Mouse (Mus musculus): Measurements from ENCODE around the gene Rapgef1. TPM values are rescaled to one million over a fixed set of nuclear protein-coding genes. Genes with fewer than 3 reads are reported as not detected.
A peak's percentile ranks its signal among the peaks of the same experiment; 100 is the strongest.

The Rapgef1 gene
- polyA plus RNA-seq, 1 experiment from 2014 or later: 9.7 TPM

DNA sequence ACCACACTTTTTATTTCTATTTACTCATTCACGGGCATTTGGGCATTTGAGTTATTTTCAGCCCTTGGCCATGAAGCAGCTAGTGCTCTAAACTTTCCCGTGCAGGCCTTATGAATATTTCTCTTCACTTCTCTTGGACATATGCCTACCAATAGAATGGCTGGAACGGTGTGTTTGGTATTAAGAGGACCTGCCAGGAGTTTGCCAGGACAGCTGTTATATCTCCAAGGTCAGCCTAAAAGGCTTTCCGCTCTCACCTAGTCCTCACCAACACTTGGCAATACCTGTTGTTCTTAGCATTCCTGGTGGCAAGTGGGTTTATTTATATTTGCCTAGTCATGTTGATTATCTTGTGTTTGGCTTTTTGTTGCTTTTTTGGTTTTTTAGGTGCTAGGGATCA, 56.3 kb downstream of the Rapgef1 start:
- WGBS: 69% methylated on average over 4 of the region's 4 CpGs
- H3K4me1 ChIP-seq: peaks cover 52% of the 10 kb centered on the region
- H3K27me3 ChIP-seq (replicated peaks): no peaks in the 10 kb centered on the region
- H3K4me3 ChIP-seq: no peak overlapping the region
- no peak overlapping the region for H3K9ac ChIP-seq
- ATAC-seq (ENCODE audit: extremely low read depth, insufficient number of reproducible peaks, low FRiP score, low TSS enrichment): no peak
- H3K36me3 ChIP-seq: peaks cover 15% of the 10 kb centered on the region
- H3K27ac ChIP-seq (replicated peaks): 0 out of 2 replicates have a peak overlapping the region, but pooled peaks have one; percentile 15
- no peaks in the 10 kb centered on the region for H3K9me3 ChIP-seq
- no peak overlapping the region for H3K4me2 ChIP-seq

- Histone ChIP-seq H3K4me3 (no peak overlapping the region), H3K27ac (replicated peaks) (no peak overlapping the region), H3K36me3 (peaks cover 15% of the 10 kb centered on the region), H3K9me3 (no peaks in the 10 kb centered on the region), H3K9ac (peak overlapping the region; percentile 37; the same call in 1 of the 2 replicates), H3K4me2 (no peak overlapping the region), H3K27me3 (replicated peaks) (no peaks in the 10 kb centered on the region), H3K4me1 (peaks cover 45% of the 10 kb centered on the region)
- no peak for ATAC-seq (ENCODE audit: extremely low read depth, insufficient number of reproducible peaks, low FRiP score, low TSS enrichment)
- WGBS: 65% methylated on average over 6 of the region's 6 CpGs
These were observed 57.0 kb downstream of the Rapgef1 start for GRCm38 (mm10) chr2:29676513-29676912.

- H3K4me2 ChIP-seq: no peak overlapping the region
- peaks cover 15% of the 10 kb centered on the region for H3K36me3 ChIP-seq
- peaks cover 32% of the 10 kb centered on the region for H3K4me1 ChIP-seq
- no peak for ATAC-seq (ENCODE audit: extremely low read depth, insufficient number of reproducible peaks, low FRiP score, low TSS enrichment)
- H3K9ac ChIP-seq: no peak overlapping the region
- no peaks in the 10 kb centered on the region for H3K9me3 ChIP-seq
- H3K27ac ChIP-seq (replicated peaks): no peak overlapping the region
- no peaks in the 10 kb centered on the region for H3K27me3 ChIP-seq (replicated peaks)
- no peak overlapping the region for H3K4me3 ChIP-seq
- 72% methylated on average over 5 of the region's 5 CpGs for WGBS
These were observed 58.3 kb downstream of the Rapgef1 start for GRCm38 (mm10) chr2:29677842-29678241.

- Histone ChIP-seq H3K27me3 (replicated peaks) (no peaks in the 10 kb centered on the region), H3K4me1 (peaks cover 34% of the 10 kb centered on the region), H3K9me3 (no peaks in the 10 kb centered on the region), H3K36me3 (peaks cover 15% of the 10 kb centered on the region), H3K9ac (no peak overlapping the region), H3K4me3 (no peak overlapping the region), H3K27ac (replicated peaks) (no peak overlapping the region), H3K4me2 (no peak overlapping the region)
- ATAC-seq (ENCODE audit: extremely low read depth, insufficient number of reproducible peaks, low FRiP score, low TSS enrichment): no peak
- 57% methylated on average over 3 of the region's 3 CpGs for WGBS
These were observed 59.0 kb downstream of the Rapgef1 start for GRCm38 (mm10) chr2:29678524-29678923.

- no peak for ATAC-seq (ENCODE audit: extremely low read depth, insufficient number of reproducible peaks, low FRiP score, low TSS enrichment)
- H3K4me3 ChIP-seq: no peak overlapping the region
These were observed 60.4 kb downstream of the Rapgef1 start for GRCm38 (mm10) chr2:29679710-29680584.

DNA sequence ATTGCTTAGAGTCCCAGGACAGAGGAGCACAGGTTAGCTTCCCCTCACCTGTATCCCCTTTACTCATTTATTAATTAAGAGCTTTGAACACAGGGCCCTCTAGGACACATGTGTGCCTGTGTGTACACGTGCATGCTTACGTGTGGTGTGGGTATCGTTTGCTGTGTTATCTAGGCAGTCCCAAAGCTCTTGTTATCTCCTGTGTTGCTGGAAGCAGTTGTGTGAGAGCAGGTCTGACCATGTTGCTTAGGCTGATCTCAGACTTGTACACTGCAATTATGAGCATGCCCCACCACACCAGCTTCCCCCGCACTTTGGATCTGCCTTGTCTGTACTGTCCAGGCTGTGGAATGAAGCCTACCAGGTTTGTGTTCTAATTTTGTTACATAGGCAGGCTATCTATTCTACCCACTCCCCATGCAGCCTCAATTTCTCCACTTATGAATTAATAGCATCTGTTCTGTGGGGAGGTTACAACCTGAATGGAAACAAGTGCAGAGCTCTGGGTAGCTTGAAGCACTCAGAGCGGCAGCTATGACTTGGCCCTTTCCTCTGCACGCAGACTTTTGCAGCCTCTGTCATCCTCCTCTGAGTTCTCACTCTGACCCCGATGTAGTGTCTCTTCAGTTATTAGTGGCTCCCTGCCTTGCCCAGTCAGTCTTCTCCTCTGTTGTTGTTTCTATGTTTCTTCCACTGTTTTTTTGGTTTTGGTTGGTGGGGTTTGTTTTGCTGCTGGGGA, 63.9 kb downstream of the Rapgef1 start:
- H3K4me2 ChIP-seq: no peak overlapping the region
- H3K9me3 ChIP-seq: no peaks in the 10 kb centered on the region
- H3K4me1 ChIP-seq: peaks cover 28% of the 10 kb centered on the region
- H3K36me3 ChIP-seq: peaks cover 33% of the 10 kb centered on the region
- H3K4me3 ChIP-seq: no peak overlapping the region
- H3K27me3 ChIP-seq (replicated peaks): no peaks in the 10 kb centered on the region
- H3K27ac ChIP-seq (replicated peaks): no peak overlapping the region
- 70% methylated on average over 7 of the region's 7 CpGs for WGBS
- no peak for ATAC-seq (ENCODE audit: extremely low read depth, insufficient number of reproducible peaks, low FRiP score, low TSS enrichment)
- 0 out of 2 replicates have a peak overlapping the region, but pooled peaks have one; percentile 2 for H3K9ac ChIP-seq

More at GRCm38 (mm10) chr2:29679710-29680584, 60.4 kb downstream of the Rapgef1 start:
- Histone ChIP-seq H3K9me3 (no peaks in the 10 kb centered on the region), H3K27ac (replicated peaks) (no peak overlapping the region), H3K9ac (no peak overlapping the region), H3K4me1 (peaks cover 46% of the 10 kb centered on the region), H3K27me3 (replicated peaks) (no peaks in the 10 kb centered on the region), H3K36me3 (peaks cover 15% of the 10 kb centered on the region), H3K4me2 (no peak overlapping the region)
- 89% methylated on average over 6 of the region's 6 CpGs for WGBS

DNA sequence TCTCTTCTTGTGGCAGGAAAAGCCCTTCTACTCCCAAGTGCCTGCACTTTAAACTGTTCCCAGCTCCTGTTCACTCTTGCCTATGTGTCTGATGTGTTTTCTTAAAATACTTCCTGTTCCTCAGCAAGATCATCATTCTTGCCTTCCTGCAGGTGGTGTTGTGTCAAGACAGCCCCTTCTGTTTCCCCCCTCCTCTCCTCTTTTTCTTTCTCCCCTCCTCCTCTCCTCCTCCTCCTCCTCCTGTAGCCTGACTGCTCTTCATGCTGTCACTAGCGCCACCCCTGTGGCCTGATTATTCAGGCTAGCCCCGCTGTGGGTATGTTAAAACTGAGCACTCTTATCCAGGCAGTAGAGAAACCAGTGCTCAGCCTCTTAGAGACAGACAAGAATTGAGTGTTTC, 65.0 kb downstream of the Rapgef1 start:
- WGBS: 38% methylated on average over 2 of the region's 2 CpGs
- Histone ChIP-seq H3K4me1 (peaks cover 30% of the 10 kb centered on the region), H3K36me3 (peaks cover 38% of the 10 kb centered on the region), H3K4me3 (no peak overlapping the region), H3K9me3 (no peaks in the 10 kb centered on the region), H3K27ac (replicated peaks) (no peak overlapping the region), H3K27me3 (replicated peaks) (no peaks in the 10 kb centered on the region), H3K9ac (no peak overlapping the region), H3K4me2 (no peak overlapping the region)
- ATAC-seq (ENCODE audit: extremely low read depth, insufficient number of reproducible peaks, low FRiP score, low TSS enrichment): no peak

DNA sequence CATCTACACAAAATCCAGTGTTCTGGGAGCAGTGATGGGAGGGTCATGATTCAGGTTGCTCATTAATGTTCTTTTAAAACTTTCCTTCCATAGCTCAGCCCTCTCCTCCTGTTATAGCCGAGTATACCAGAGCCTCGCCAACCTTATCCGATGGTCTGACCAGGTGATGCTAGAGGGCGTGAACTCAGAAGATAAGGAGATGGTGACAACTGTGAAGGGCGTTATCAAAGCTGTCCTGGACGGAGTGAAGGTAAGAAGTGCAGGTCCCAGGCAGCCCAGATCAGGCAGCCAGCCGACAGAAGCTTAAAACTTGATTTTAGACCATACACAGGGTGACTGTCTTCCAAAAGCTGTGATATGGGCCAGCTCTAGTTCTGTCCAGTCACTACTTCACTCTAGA, 69.5 kb downstream of the Rapgef1 start:
- 45% methylated on average over 7 of the region's 7 CpGs for WGBS
- no peak for ATAC-seq (ENCODE audit: extremely low read depth, insufficient number of reproducible peaks, low FRiP score, low TSS enrichment)
- Histone ChIP-seq H3K4me3 (no peak overlapping the region), H3K36me3 (peaks cover 70% of the 10 kb centered on the region), H3K9me3 (no peaks in the 10 kb centered on the region), H3K27me3 (replicated peaks) (no peaks in the 10 kb centered on the region), H3K27ac (replicated peaks) (no peak overlapping the region), H3K4me2 (no peak overlapping the region), H3K9ac (no peak overlapping the region), H3K4me1 (peaks cover 43% of the 10 kb centered on the region)

DNA sequence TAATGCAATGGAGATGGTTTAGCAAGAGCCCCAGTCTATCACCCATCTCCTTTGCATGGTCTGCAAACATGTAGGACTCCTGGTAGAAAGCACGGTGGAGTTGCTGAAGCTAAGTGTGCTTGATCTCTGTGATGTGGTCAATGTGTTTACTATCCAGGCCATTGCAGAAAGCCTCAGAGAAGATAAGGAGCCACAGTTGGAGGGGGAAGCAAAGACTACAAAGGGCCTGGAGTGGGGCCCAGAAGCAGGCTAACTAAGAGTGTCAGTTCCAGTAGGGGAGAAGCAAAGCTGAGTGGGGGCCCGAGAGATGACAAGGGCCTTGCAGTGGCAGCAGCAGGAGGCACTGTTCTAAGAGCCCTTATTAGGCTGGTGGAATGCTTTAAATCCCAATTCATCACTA, 70.0 kb downstream of the Rapgef1 start:
- Histone ChIP-seq H3K27me3 (replicated peaks) (no peaks in the 10 kb centered on the region), H3K4me3 (no peak overlapping the region), H3K4me2 (no peak overlapping the region), H3K9me3 (no peaks in the 10 kb centered on the region), H3K4me1 (peaks cover 38% of the 10 kb centered on the region), H3K27ac (replicated peaks) (no peak overlapping the region), H3K36me3 (peaks cover 75% of the 10 kb centered on the region), H3K9ac (no peak overlapping the region)
- 24% methylated on average over 2 of the region's 2 CpGs for WGBS
- no peak for ATAC-seq (ENCODE audit: extremely low read depth, insufficient number of reproducible peaks, low FRiP score, low TSS enrichment)

DNA sequence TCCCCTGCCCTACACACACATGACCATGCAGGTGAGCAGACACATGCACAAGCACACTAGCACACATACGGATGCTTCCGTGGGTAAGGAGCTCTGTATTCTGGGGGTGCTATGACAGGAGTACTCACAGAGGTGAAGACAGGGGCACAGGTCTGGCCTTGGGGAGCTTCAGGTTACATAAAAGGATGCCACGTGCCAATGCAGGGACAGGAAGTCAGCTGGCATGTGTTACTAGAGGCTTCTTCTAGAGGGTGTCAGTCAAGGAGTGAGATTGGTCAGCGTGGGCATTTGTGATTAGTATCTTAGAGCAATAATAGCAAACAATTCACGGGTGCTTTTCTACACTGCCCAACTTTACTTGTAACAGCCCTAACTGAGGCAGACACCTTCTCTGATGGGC, 71.5 kb downstream of the Rapgef1 start:
- peaks cover 76% of the 10 kb centered on the region for H3K36me3 ChIP-seq
- H3K4me3 ChIP-seq: no peak overlapping the region
- peaks cover 30% of the 10 kb centered on the region for H3K4me1 ChIP-seq
- H3K27ac ChIP-seq (replicated peaks): 0 out of 2 replicates have a peak overlapping the region, but pooled peaks have one; percentile 8
- H3K27me3 ChIP-seq (replicated peaks): no peaks in the 10 kb centered on the region
- 69% methylated on average over 5 of the region's 5 CpGs for WGBS
- no peak overlapping the region for H3K4me2 ChIP-seq
- ATAC-seq (ENCODE audit: extremely low read depth, insufficient number of reproducible peaks, low FRiP score, low TSS enrichment): no peak
- H3K9me3 ChIP-seq: no peaks in the 10 kb centered on the region
- 0 out of 2 replicates have a peak overlapping the region, but pooled peaks have one; percentile 38 for H3K9ac ChIP-seq

DNA sequence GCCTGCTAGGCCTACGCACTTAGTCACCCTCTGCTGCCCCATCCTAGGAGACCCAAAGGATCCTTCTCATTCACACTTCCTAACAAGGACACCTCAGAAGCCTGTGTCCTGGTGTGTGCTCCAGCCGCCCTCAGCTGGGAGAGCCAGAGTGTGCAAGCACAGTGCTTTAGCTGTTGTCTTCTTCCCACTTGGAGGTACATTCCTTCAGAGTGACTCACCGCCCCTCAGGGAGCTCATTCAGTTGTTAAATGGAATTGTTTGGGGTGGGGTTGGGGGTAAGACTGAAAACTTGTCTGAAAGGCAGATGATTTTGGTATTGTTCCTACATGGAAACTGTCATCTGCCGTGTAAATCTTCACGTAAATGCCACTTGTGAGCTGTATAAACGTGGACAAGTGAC, 72.0 kb downstream of the Rapgef1 start:
- H3K4me2 ChIP-seq: no peak overlapping the region
- H3K9me3 ChIP-seq: no peaks in the 10 kb centered on the region
- H3K4me3 ChIP-seq: no peak overlapping the region
- H3K4me1 ChIP-seq: peaks cover 30% of the 10 kb centered on the region
- WGBS: 63% methylated on average over 6 of the region's 6 CpGs
- ATAC-seq (ENCODE audit: extremely low read depth, insufficient number of reproducible peaks, low FRiP score, low TSS enrichment): no peak
- no peaks in the 10 kb centered on the region for H3K27me3 ChIP-seq (replicated peaks)
- H3K27ac ChIP-seq (replicated peaks): 0 out of 2 replicates have a peak overlapping the region, but pooled peaks have one; percentile 8
- H3K9ac ChIP-seq: 0 out of 2 replicates have a peak overlapping the region, but pooled peaks have one; percentile 38
- H3K36me3 ChIP-seq: peaks cover 73% of the 10 kb centered on the region

Data from heart, embryonic 13.5 days (tissue).